Mouse (Mus musculus): ENCODE results near the gene Olfr129. TPM values are rescaled to one million over a fixed set of nuclear protein-coding genes. Genes with fewer than 3 reads are reported as not detected.

Gene Olfr129
- not detected in 2 replicates for polyA plus RNA-seq (2015; fragmentation: Nextera tagmentation; extraction: Ambion mirVana)

GRCm38 (mm10) chr17:38059979-38060378 lies at the start of gene Olfr129:
TSS of gene Olfr129 (minus strand) at chr17:38060079.
- ATAC-seq (ENCODE audit: insufficient number of reproducible peaks, low FRiP score, low TSS enrichment, low read depth) = no peak
- H3K4me3 ChIP-seq (replicated peaks) = no peak within 1 kb of the TSS
- WGBS = 60% methylated on average over 1 of the region's 1 CpGs
- H3K4me2 ChIP-seq (replicated peaks) = no peak within 1 kb of the TSS
- no peaks in the 10 kb centered on the region for H3K4me1 ChIP-seq
- no peak within 1 kb of the TSS for H3K27ac ChIP-seq (replicated peaks)
- no peaks in the 10 kb centered on the region for H3K9me3 ChIP-seq (replicated peaks)
- H3K9ac ChIP-seq = no peak within 1 kb of the TSS
- no peaks in the 10 kb centered on the region for H3K36me3 ChIP-seq
- H3K27me3 ChIP-seq = no peaks in the 10 kb centered on the region

- Histone ChIP-seq H3K4me2 (replicated peaks) (no peak within 1 kb of the TSS), H3K4me1 (no peaks in the 10 kb centered on the region), H3K9me3 (replicated peaks) (0 out of 2 replicates have a peak, but pooled peaks cover 5% of the 10 kb centered on the region), H3K4me3 (replicated peaks) (no peak within 1 kb of the TSS), H3K27me3 (no peaks in the 10 kb centered on the region), H3K36me3 (no peaks in the 10 kb centered on the region), H3K27ac (replicated peaks) (no peak within 1 kb of the TSS), H3K9ac (no peak within 1 kb of the TSS)
- no peak for ATAC-seq (ENCODE audit: insufficient number of reproducible peaks, low FRiP score, low TSS enrichment, low read depth)
These were observed 28.7 kb upstream of the Olfr129 start, which contains the start of gene Olfr131 for GRCm38 (mm10) chr17:38088593-38088992. TSS of gene Olfr131 (minus strand) at chr17:38088693.

GRCm38 (mm10) chr17:38082364-38082763 lies 22.5 kb upstream of the Olfr129 start:
- H3K4me2 ChIP-seq (replicated peaks) = no peak overlapping the region
- 79% methylated on average over 4 of the region's 4 CpGs for WGBS
- H3K27me3 ChIP-seq = no peaks in the 10 kb centered on the region
- ATAC-seq (ENCODE audit: insufficient number of reproducible peaks, low FRiP score, low TSS enrichment, low read depth) = no peak
- no peak overlapping the region for H3K27ac ChIP-seq (replicated peaks)
- H3K9ac ChIP-seq = no peak overlapping the region
- H3K4me1 ChIP-seq = no peaks in the 10 kb centered on the region
- H3K9me3 ChIP-seq (replicated peaks) = no peaks in the 10 kb centered on the region
- no peak overlapping the region for H3K4me3 ChIP-seq (replicated peaks)
- H3K36me3 ChIP-seq = no peaks in the 10 kb centered on the region

GRCm38 (mm10) chr17:38063621-38064020 lies 3.7 kb upstream of the Olfr129 start, which contains the start of gene Olfr130:
TSS of gene Olfr130 (plus strand) at chr17:38063921.
- Histone ChIP-seq H3K9ac (no peak within 1 kb of the TSS), H3K4me1 (no peaks in the 10 kb centered on the region), H3K27me3 (no peaks in the 10 kb centered on the region), H3K27ac (replicated peaks) (no peak within 1 kb of the TSS), H3K9me3 (replicated peaks) (no peaks in the 10 kb centered on the region), H3K4me2 (replicated peaks) (no peak within 1 kb of the TSS), H3K36me3 (no peaks in the 10 kb centered on the region), H3K4me3 (replicated peaks) (no peak within 1 kb of the TSS)
- ATAC-seq (ENCODE audit: insufficient number of reproducible peaks, low FRiP score, low TSS enrichment, low read depth) = no peak
- WGBS = 85% methylated on average over 1 of the region's 1 CpGs

DNA sequence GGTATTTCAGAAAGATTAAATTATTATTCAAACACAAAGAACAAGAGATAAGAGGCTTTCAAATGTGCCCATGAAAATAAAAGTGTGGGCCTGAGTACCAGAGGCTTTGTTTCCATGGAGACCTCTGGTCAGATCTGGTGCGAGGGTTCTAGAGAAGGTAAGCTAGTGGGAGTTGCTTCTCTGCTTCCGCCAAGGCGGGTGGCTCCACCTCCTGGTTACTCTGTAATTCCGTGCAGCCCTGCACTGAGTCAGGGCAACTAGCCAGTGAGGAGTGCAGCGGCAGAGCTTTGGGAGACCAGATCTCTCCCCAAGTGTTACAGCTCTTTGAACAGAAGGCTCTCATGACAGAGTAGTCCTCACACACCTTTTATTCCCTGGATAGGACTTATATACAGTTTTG lies 33.6 kb downstream of the Olfr129 start:
- H3K36me3 ChIP-seq = no peaks in the 10 kb centered on the region
- no peak overlapping the region for H3K9ac ChIP-seq
- no peaks in the 10 kb centered on the region for H3K27me3 ChIP-seq
- whole genome bisulfite sequencing = 31% methylated on average over 5 of the region's 5 CpGs
- H3K9me3 ChIP-seq (replicated peaks) = no peaks in the 10 kb centered on the region
- no peak for ATAC-seq (ENCODE audit: insufficient number of reproducible peaks, low FRiP score, low TSS enrichment, low read depth)
- no peak overlapping the region for H3K27ac ChIP-seq (replicated peaks)
- no peaks in the 10 kb centered on the region for H3K4me1 ChIP-seq
- H3K4me3 ChIP-seq (replicated peaks) = no peak overlapping the region
- H3K4me2 ChIP-seq (replicated peaks) = no peak overlapping the region

- Histone ChIP-seq H3K36me3 (no peaks in the 10 kb centered on the region), H3K9me3 (replicated peaks) (no peaks in the 10 kb centered on the region), H3K4me1 (no peaks in the 10 kb centered on the region), H3K9ac (no peak overlapping the region), H3K4me2 (replicated peaks) (no peak overlapping the region), H3K27ac (replicated peaks) (no peak overlapping the region), H3K27me3 (no peaks in the 10 kb centered on the region), H3K4me3 (replicated peaks) (no peak overlapping the region)
- 78% methylated on average over 2 of the region's 2 CpGs for WGBS
- ATAC-seq (ENCODE audit: insufficient number of reproducible peaks, low FRiP score, low TSS enrichment, low read depth) = no peak
These were observed 43.5 kb downstream of the Olfr129 start for GRCm38 (mm10) chr17:38016341-38016740.

DNA sequence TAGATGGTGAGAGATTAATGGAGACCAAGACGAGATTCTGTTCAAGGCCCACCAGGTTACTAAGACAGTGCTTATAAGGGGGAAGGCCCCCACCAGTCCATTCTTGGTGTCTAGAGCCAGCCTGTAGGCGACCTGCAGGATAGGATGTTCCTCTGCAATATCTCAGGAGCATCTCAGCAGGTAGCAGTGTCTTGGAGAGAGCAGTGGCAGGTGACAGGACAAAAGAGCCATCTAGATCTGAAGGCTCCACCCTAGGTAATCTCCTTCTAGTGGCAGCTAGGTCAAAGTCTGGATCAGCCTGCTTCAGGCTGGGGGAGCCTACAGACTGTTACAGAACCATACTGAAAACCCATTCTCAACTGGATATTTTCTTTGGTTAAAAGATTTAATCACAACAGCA lies 54.9 kb downstream of the Olfr129 start:
- no peak for ATAC-seq (ENCODE audit: insufficient number of reproducible peaks, low FRiP score, low TSS enrichment, low read depth)
- H3K9ac ChIP-seq = no peak overlapping the region
- H3K27me3 ChIP-seq = no peaks in the 10 kb centered on the region
- H3K36me3 ChIP-seq = no peaks in the 10 kb centered on the region
- no peak overlapping the region for H3K4me2 ChIP-seq (replicated peaks)
- no peaks in the 10 kb centered on the region for H3K4me1 ChIP-seq
- H3K4me3 ChIP-seq (replicated peaks) = no peak overlapping the region
- no peaks in the 10 kb centered on the region; the same call in 1 of the 2 replicates for H3K9me3 ChIP-seq (replicated peaks)
- 50% methylated on average over 2 of the region's 2 CpGs for WGBS
- H3K27ac ChIP-seq (replicated peaks) = no peak overlapping the region

Other genes with a start within 250 kb of the Olfr129 start
- 0.13 TPM in 1 of 2 replicates, not detected in the other for gene Olfr125, start 227.1 kb downstream of the Olfr129 start, polyA plus RNA-seq (2015; fragmentation: Nextera tagmentation; extraction: Ambion mirVana)
- not detected in 2 replicates for gene Olfr126, start 212.6 kb downstream of the Olfr129 start, polyA plus RNA-seq (2015; fragmentation: Nextera tagmentation; extraction: Ambion mirVana)
- not detected in 2 replicates for gene Olfr127, start 159.6 kb downstream of the Olfr129 start, polyA plus RNA-seq (2015; fragmentation: Nextera tagmentation; extraction: Ambion mirVana)
- gene Olfr128, start 139.5 kb downstream of the Olfr129 start, polyA plus RNA-seq (2015; fragmentation: Nextera tagmentation; extraction: Ambion mirVana) = not detected in 2 replicates
- gene Olfr761, start 107.0 kb downstream of the Olfr129 start, polyA plus RNA-seq (2015; fragmentation: Nextera tagmentation; extraction: Ambion mirVana) = not detected in 2 replicates
- gene Olfr130, start 3.8 kb upstream of the Olfr129 start, polyA plus RNA-seq (2015; fragmentation: Nextera tagmentation; extraction: Ambion mirVana) = not detected in 2 replicates
- gene Olfr131, start 28.6 kb upstream of the Olfr129 start, polyA plus RNA-seq (2015; fragmentation: Nextera tagmentation; extraction: Ambion mirVana) = 0.11 TPM in 1 of 2 replicates, not detected in the other
- gene Olfr132, start 74.4 kb upstream of the Olfr129 start, polyA plus RNA-seq (2015; fragmentation: Nextera tagmentation; extraction: Ambion mirVana) = not detected in 2 replicates
- not detected in 2 replicates for gene Olfr133, start 85.2 kb upstream of the Olfr129 start, polyA plus RNA-seq (2015; fragmentation: Nextera tagmentation; extraction: Ambion mirVana)
- gene Olfr134, start 111.3 kb upstream of the Olfr129 start, polyA plus RNA-seq (2015; fragmentation: Nextera tagmentation; extraction: Ambion mirVana) = not detected in 2 replicates
- gene Olfr135, start 144.3 kb upstream of the Olfr129 start, polyA plus RNA-seq (2015; fragmentation: Nextera tagmentation; extraction: Ambion mirVana) = not detected in 2 replicates
- gene Olfr138, start 201.0 kb upstream of the Olfr129 start, polyA plus RNA-seq (2015; fragmentation: Nextera tagmentation; extraction: Ambion mirVana) = not detected in 2 replicates
- not detected in 2 replicates for gene Olfr137, start 247.5 kb upstream of the Olfr129 start, polyA plus RNA-seq (2015; fragmentation: Nextera tagmentation; extraction: Ambion mirVana)

Data from embryonic facial prominence, embryonic 15.5 days (tissue).